Mouse (Mus musculus): ENCODE measurements around the gene Stk40. TPM values are rescaled to one million over a fixed set of nuclear protein-coding genes. Genes with fewer than 3 reads are reported as not detected.

Gene Stk40
- polyA plus RNA-seq, 1 experiment, result 25.9 TPM

DNA sequence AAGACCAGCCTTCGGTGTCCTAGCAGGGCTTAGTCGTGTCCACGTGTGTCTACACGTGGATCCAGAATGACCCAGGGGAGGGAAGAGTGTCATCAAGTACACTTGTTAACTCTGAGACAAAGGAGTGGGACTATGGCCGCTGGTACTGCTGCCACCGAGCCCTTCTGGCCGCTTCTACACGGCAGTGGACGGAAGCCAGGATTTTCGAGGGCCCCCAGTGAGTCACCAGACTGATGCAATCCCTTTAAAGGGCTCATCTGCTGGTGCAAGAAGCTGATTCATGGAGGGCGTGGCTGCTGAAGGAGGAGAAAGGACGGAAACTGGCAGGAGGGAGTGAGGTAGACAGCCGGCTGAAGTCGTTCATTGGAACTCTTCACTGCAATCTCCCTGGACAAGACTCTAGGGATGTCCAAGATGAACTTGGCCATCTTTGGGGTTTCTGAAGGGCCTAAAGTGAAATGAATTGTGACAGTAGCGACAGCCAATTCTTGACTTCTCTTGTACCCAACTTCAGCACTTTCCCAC, 638 bp upstream of the Stk40 start:
- H3K79me2 ChIP-seq (ENCODE audit: control insufficient read depth, insufficient read depth), result peaks cover 51% of the 10 kb centered on the region
- peaks cover 3% of the 10 kb centered on the region for H3K36me3 ChIP-seq (ENCODE audit: control insufficient read depth, insufficient read depth)
- no peaks in the 10 kb centered on the region for H3K27me3 ChIP-seq (ENCODE audit: control insufficient read depth, insufficient read depth, insufficient read length)
- H3K4me2 ChIP-seq (ENCODE audit: low read depth), result peak overlapping the region; percentile 100
- no peak for TF ChIP-seq MAX (IDR thresholded peaks at IDR 0.05; ENCODE audit: low read depth)
- TF ChIP-seq POLR2A (IDR thresholded peaks at IDR 0.05; ENCODE audit: insufficient read length, low read depth), result peak; percentile 67
- TF ChIP-seq POLR2AphosphoS2 (IDR thresholded peaks at IDR 0.05; ENCODE audit: insufficient read length, low read depth), result peak; percentile 78
- TF ChIP-seq MYOG (IDR thresholded peaks at IDR 0.05; ENCODE audit: control insufficient read depth in 1 of 3, insufficient read depth in 1 of 3, insufficient read length in 2 of 3, low read depth in 2 of 3), result peak in 1 of 3 experiments; percentile 45
- TF ChIP-seq SRF (IDR thresholded peaks at IDR 0.05; ENCODE audit: control insufficient read depth, insufficient read length, low read depth), result peak; percentile 43
- no peak for TF ChIP-seq E2F4 (IDR thresholded peaks at IDR 0.05; ENCODE audit: insufficient read depth)
- TF ChIP-seq CEBPB (IDR thresholded peaks at IDR 0.05; ENCODE audit: insufficient read depth, poor library complexity, severe bottlenecking), result peak; percentile 98
- peak in 2 of 3 experiments; percentile 4 to 24 for TF ChIP-seq MYOD1 (IDR thresholded peaks at IDR 0.05; ENCODE audit: control insufficient read depth in 1 of 3, insufficient read length in 2 of 3, low read depth in 2 of 3)
- no peak for TF ChIP-seq TCF12 (IDR thresholded peaks at IDR 0.05; ENCODE audit: insufficient read depth, poor library complexity, severe bottlenecking)
- TF ChIP-seq USF1 (IDR thresholded peaks at IDR 0.05; ENCODE audit: low read depth), result no peak
- peak overlapping the region; percentile 95 for H3K4me3 ChIP-seq
- H3ac ChIP-seq (ENCODE audit: control insufficient read depth, insufficient read length), result peak overlapping the region; percentile 44

DNA sequence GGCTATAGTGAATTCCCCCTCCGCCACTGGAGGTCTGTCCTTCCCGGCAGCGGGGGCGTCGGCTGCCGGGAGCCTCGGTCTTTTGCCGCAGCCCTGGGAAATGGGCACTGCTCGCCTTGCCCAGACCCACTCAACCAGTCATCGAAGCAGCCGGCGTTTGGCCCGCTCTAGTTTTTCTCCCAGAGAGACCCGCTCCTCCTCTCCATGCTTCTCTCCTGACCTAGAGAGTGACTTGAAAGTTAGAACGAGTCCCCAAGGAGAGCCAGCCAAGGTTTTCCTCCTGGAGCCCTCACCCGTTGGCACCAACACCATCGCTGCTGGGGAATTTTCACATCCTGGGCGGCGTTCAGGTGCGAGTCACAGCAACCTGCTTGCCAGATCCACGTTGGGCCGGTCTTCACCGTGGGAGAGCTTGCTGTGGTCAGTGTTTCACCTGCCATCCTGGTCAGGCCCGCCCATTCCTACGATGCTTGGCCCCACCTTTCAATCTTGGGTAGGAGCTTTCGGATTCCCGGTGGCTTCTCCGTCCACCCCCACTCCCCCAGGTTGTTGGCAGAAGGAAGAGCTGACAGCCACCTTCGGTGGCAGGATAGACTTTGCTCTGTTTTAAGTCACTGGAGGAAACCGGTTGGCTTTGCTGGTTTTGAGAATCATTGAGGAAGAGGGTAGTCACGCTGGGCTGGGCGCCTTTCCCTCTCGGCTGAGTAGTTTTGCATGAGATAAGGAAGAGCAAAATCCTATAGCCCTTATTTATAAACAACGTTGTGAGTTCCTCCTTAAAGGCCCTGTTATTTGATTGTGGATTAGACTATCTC, 711 bp downstream of the Stk40 start:
- H3K27me3 ChIP-seq (ENCODE audit: control insufficient read depth, insufficient read depth, insufficient read length), result no peaks in the 10 kb centered on the region
- peak overlapping the region; percentile 95 for H3K4me3 ChIP-seq
- TF ChIP-seq MYOD1 (IDR thresholded peaks at IDR 0.05; ENCODE audit: control insufficient read depth in 1 of 3, insufficient read length in 2 of 3, low read depth in 2 of 3) (peak in 2 of 3 experiments; percentile 4 to 35), SRF (IDR thresholded peaks at IDR 0.05; ENCODE audit: control insufficient read depth, insufficient read length, low read depth) (no peak), CEBPB (IDR thresholded peaks at IDR 0.05; ENCODE audit: insufficient read depth, poor library complexity, severe bottlenecking) (no peak), POLR2A (IDR thresholded peaks at IDR 0.05; ENCODE audit: insufficient read length, low read depth) (peak; percentile 26), POLR2AphosphoS2 (IDR thresholded peaks at IDR 0.05; ENCODE audit: insufficient read length, low read depth) (peak; percentile 41), MYOG (IDR thresholded peaks at IDR 0.05; ENCODE audit: control insufficient read depth in 1 of 3, insufficient read depth in 1 of 3, insufficient read length in 2 of 3, low read depth in 2 of 3) (no peak), REST (IDR thresholded peaks at IDR 0.05; ENCODE audit: insufficient read depth, insufficient read length) (no peak), MAX (IDR thresholded peaks at IDR 0.05; ENCODE audit: low read depth) (no peak), USF1 (IDR thresholded peaks at IDR 0.05; ENCODE audit: low read depth) (no peak), E2F4 (IDR thresholded peaks at IDR 0.05; ENCODE audit: insufficient read depth) (no peak), TCF3 (IDR thresholded peaks at IDR 0.05; ENCODE audit: insufficient read length, low read depth) (no peak)

DNA sequence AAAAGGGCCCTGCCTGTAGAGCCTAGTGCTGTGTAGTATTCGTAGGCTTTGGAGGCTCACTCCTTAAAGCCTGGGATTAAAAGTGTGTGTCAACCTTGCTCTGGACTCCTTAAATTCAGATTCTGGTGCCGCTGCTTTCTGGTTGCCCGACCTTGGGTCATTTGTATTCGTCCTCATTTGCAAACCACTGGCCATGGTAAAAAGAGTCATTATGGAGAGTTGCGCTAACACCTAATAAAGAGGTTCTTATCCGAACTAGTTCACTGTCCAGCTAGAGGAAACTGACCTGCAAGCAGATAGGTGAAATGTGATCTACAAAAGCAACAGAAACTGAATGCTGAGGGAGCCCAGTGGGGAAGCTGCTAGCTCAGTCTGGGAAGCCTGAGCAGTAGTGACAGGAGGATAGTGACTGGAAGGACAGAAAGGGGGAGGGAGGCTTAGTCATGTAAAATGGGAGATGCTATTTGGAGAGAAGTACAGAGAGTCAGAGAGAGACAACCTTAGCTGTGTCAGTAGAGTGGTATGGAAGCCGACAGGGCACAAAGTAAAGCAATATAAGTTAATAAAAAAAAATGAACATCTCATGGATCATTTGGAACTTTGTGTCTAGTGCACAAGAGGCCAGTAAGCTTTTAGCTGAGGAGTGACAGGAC, 1.5 kb downstream of the Stk40 start:
- H3K36me3 ChIP-seq (ENCODE audit: control insufficient read depth, insufficient read depth), result no peaks in the 10 kb centered on the region
- H3K79me2 ChIP-seq (ENCODE audit: control insufficient read depth, insufficient read depth), result peaks cover 59% of the 10 kb centered on the region
- H3ac ChIP-seq (ENCODE audit: control insufficient read depth, insufficient read length), result peak overlapping the region; percentile 44
- peak overlapping the region; percentile 97 for H3K4me2 ChIP-seq (ENCODE audit: low read depth)
- H3K27me3 ChIP-seq (ENCODE audit: control insufficient read depth, insufficient read depth, insufficient read length), result no peaks in the 10 kb centered on the region
- no peak for TF ChIP-seq MAX (IDR thresholded peaks at IDR 0.05; ENCODE audit: low read depth)
- peak overlapping the region; percentile 95 for H3K4me3 ChIP-seq

More for the DNA sequence above, 711 bp downstream of the Stk40 start:
- peak overlapping the region; percentile 97 for H3K4me2 ChIP-seq (ENCODE audit: low read depth)
- no peaks in the 10 kb centered on the region for H3K36me3 ChIP-seq (ENCODE audit: control insufficient read depth, insufficient read depth)
- H3ac ChIP-seq (ENCODE audit: control insufficient read depth, insufficient read length), result peak overlapping the region; percentile 44
- H3K79me2 ChIP-seq (ENCODE audit: control insufficient read depth, insufficient read depth), result peaks cover 54% of the 10 kb centered on the region

DNA sequence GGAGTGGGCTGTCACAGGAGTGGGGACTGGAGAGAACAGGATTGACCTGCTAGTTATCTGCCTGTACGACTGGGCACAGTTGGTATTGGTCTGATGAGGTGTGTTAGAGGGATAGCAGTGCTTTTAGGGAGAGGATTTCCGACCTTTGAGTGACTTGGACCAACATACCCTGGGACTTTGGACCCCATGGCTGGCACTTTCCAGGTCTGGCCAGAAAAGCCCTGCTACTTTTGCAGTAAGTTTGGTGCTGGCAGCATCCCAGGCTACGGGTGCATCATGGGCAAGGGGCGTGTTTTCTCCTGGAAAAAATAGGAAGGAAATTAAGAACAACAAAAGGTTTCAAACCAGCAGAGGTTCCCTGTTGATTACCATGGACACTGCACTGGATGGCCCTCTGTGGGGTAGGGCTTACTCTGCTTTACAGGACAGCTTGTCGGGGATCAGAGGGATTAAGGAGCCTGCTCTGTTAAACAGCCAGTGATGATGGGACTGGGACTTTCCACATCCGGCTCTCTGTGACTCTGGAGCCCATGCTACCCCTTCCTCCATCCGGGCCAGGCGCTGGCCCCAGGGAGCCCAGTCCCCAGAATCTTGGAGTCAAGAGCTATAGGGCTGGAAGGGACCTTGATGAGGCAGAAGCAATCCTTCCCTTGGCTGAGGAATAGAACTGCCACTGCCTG, 4.4 kb downstream of the Stk40 start:
- no peak overlapping the region for H3ac ChIP-seq (ENCODE audit: control insufficient read depth, insufficient read length)
- H3K36me3 ChIP-seq (ENCODE audit: control insufficient read depth, insufficient read depth), result no peaks in the 10 kb centered on the region
- no peaks in the 10 kb centered on the region for H3K27me3 ChIP-seq (ENCODE audit: control insufficient read depth, insufficient read depth, insufficient read length)
- no peak for TF ChIP-seq E2F4 (IDR thresholded peaks at IDR 0.05; ENCODE audit: insufficient read depth)
- no peak for TF ChIP-seq MAX (IDR thresholded peaks at IDR 0.05; ENCODE audit: low read depth)
- no peak for TF ChIP-seq TCF3 (IDR thresholded peaks at IDR 0.05; ENCODE audit: insufficient read length, low read depth)
- no peak for TF ChIP-seq MYOG (IDR thresholded peaks at IDR 0.05; ENCODE audit: control insufficient read depth in 1 of 3, insufficient read depth in 1 of 3, insufficient read length in 2 of 3, low read depth in 2 of 3)
- TF ChIP-seq TCF12 (IDR thresholded peaks at IDR 0.05; ENCODE audit: insufficient read depth, poor library complexity, severe bottlenecking), result no peak
- no peak for TF ChIP-seq POLR2A (IDR thresholded peaks at IDR 0.05; ENCODE audit: insufficient read length, low read depth)
- TF ChIP-seq REST (IDR thresholded peaks at IDR 0.05; ENCODE audit: insufficient read depth, insufficient read length), result no peak
- TF ChIP-seq POLR2AphosphoS2 (IDR thresholded peaks at IDR 0.05; ENCODE audit: insufficient read length, low read depth), result no peak
- H3K4me3 ChIP-seq, result no peak overlapping the region
- H3K4me2 ChIP-seq (ENCODE audit: low read depth), result peak overlapping the region; percentile 92
- peaks cover 79% of the 10 kb centered on the region for H3K79me2 ChIP-seq (ENCODE audit: control insufficient read depth, insufficient read depth)
